Mouse (Mus musculus) neural tube, embryonic 14.5 days (tissue): ENCODE measurements around the gene Selp. TPM values are rescaled to one million over a fixed set of nuclear protein-coding genes. Genes with fewer than 3 reads are reported as not detected.

Experiments
- ATAC-seq: fragments of 200-750 bp; cut with Nextera tagmentation; 2 replicates; pipeline ENCODE4 v1.8.0; 2017; ENCODE audit warnings: low read depth, mild to moderate bottlenecking, moderate TSS enrichment, moderate library complexity
- H3K27ac ChIP-seq: fragments of 300-500 bp; sonication (generic); 2 replicates; pipeline ENCODE4 v1.5.1; 2014; ENCODE audit warnings: low read depth, mild to moderate bottlenecking, control low read depth, low read length, moderate library complexity, mixed read lengths
- H3K27me3 ChIP-seq: fragments of 300-500 bp; sonication (generic); 2 replicates; pipeline ENCODE4 v1.6.1; 2014; ENCODE audit warnings: low read length; ENCODE audit not compliant: control insufficient read depth, insufficient read depth
- H3K36me3 ChIP-seq: fragments of 300-500 bp; sonication (generic); 2 replicates; pipeline ENCODE4 v1.6.1; 2014; ENCODE audit warnings: low read length, mixed read lengths; ENCODE audit not compliant: control insufficient read depth, insufficient read depth
- H3K4me1 ChIP-seq: fragments of 300-500 bp; sonication (generic); 2 replicates; pipeline ENCODE4 v1.6.1; 2014; ENCODE audit warnings: low read length; ENCODE audit not compliant: control insufficient read depth, insufficient read depth
- H3K4me2 ChIP-seq: fragments of 300-500 bp; sonication (generic); 2 replicates; pipeline ENCODE4 v1.6.1; 2014; ENCODE audit warnings: mild to moderate bottlenecking, low read depth, low read length, control low read depth
- H3K4me3 ChIP-seq: fragments of 300-500 bp; sonication (generic); 2 replicates; pipeline ENCODE4 v1.5.1; 2014; ENCODE audit warnings: low read depth, low read length, control low read depth, mixed read lengths
- H3K9ac ChIP-seq: fragments of 300-500 bp; sonication (generic); replicated peaks from 2 replicates; pipeline ENCODE4 v1.6.1; 2014; ENCODE audit warnings: low read depth, mild to moderate bottlenecking, control low read depth, low read length, mixed read lengths
- H3K9me3 ChIP-seq: fragments of 300-500 bp; sonication (generic); 2 replicates; pipeline ENCODE4 v1.6.1; 2016; ENCODE audit warnings: low read length; ENCODE audit not compliant: control insufficient read depth
- WGBS: fragments of 180-500 bp; shearing (Covaris S2); extraction: QIAGEN DNeasy Blood & Tissue Kit; methylation state at CpG from one replicate; pipeline ENCODE4 v1.1.7; 2014; 5-methylcytosine and 5-hydroxymethylcytosine counted together
- polyA plus RNA-seq: library from polyadenylated mRNA; unstranded; fragments of >200 nt; fragmentation: Nextera tagmentation; extraction: Ambion mirVana; gene quantifications from 2 replicates; pipeline ENCODE4 v1.2.1, GENCODE M21; 2014

Gene Selp
- polyA plus RNA-seq, 1 experiment from 2014 or later = not detected

DNA sequence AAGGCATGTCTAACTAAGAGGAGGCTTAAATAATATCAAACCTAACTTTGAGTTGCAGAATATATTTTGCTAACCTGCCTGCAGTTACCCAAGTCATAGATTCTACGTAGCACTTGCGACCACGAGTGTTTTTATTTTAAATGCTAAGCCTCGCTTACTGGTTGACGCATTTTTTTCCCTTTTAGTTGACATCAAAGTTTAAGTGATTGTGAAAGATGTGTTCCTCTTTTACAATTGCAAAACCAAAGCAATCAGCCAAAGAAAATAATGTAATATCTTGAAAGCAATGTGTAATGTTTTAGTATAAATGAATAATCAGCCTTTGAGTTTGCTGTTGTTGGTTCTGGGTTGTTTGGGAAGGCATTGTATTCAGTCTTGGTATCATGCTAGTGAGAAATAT is 37.8 kb downstream of the Selp start:
- H3K27me3 ChIP-seq = no peaks in the 10 kb centered on the region
- H3K4me2 ChIP-seq = no peak overlapping the region
- no peak overlapping the region for H3K9ac ChIP-seq
- no peak overlapping the region for H3K27ac ChIP-seq
- H3K9me3 ChIP-seq = no peaks in the 10 kb centered on the region
- WGBS = 94% methylated on average over 5 of the region's 5 CpGs
- H3K4me3 ChIP-seq = no peak overlapping the region
- no peak for ATAC-seq
- no peaks in the 10 kb centered on the region for H3K36me3 ChIP-seq
- H3K4me1 ChIP-seq = no peaks in the 10 kb centered on the region

DNA sequence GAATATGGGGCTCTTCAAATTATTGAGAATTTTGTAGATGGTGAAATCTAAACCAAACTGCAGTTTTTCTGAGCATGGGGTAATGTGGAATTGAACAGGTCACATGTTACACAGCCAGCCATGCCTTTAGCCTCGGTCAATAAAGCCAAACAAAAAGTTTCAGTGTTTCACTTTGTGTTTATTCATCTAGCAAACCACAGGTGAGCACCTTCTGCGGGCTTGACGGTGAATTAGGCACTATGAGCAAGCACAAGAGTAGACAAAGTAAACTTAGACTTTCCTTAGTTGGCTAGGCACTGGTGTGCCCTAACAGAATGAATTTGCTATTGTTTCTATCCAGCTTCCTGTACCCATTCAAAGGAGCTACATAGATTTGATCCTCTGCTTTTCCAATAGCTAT is 39.9 kb downstream of the Selp start:
- Histone ChIP-seq H3K27ac (no peak overlapping the region), H3K4me2 (no peak overlapping the region), H3K9me3 (no peaks in the 10 kb centered on the region), H3K27me3 (no peaks in the 10 kb centered on the region), H3K36me3 (no peaks in the 10 kb centered on the region), H3K9ac (no peak overlapping the region), H3K4me1 (no peaks in the 10 kb centered on the region), H3K4me3 (no peak overlapping the region)
- no peak for ATAC-seq
- WGBS = 88% methylated on average over 3 of the region's 3 CpGs

DNA sequence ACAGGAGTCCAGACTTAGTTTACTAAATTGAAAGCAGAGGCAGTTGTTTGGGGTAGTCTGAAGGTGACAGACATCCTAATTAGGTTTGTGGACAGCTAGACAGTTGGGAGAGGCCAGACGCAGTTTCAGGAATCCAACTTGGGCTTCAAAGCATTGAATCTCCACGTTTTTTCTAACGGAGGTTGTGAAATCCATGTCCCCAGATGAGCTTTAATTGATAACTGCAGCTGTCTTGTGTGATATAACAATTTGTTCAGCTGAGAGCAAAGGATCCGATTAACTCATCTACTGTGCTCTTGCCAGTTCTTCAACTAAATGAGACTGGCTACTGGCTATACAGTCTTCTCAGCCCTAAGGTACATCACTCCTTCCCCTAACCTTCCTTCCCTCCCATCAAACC is 43.5 kb downstream of the Selp start:
- Histone ChIP-seq H3K27ac (no peak overlapping the region), H3K9ac (no peak overlapping the region), H3K36me3 (no peaks in the 10 kb centered on the region), H3K4me3 (no peak overlapping the region), H3K4me1 (no peaks in the 10 kb centered on the region), H3K27me3 (no peaks in the 10 kb centered on the region), H3K4me2 (no peak overlapping the region), H3K9me3 (no peaks in the 10 kb centered on the region)
- WGBS = 83% methylated on average over 4 of the region's 4 CpGs
- no peak for ATAC-seq

DNA sequence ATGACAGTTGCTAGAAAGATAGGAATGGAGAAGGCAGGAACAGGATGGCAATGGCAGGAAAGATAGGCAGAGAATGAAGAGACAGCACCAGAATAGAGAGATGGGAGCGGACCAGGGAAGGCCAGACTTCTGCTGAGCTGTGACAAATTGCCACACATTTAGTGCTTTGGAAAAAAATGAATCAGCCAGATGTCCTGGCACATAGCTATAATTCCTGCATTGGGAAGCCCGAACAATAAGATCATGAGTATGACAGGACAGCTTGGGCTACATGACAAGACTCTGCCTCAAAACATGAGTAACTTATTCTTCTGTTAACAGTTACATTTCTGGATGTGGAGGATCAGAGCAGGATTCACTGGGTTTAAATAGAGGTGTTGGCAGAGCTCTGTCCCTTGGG is 44.7 kb downstream of the Selp start:
- H3K9me3 ChIP-seq = no peaks in the 10 kb centered on the region
- H3K4me2 ChIP-seq = no peak overlapping the region
- no peak overlapping the region for H3K4me3 ChIP-seq
- H3K4me1 ChIP-seq = no peaks in the 10 kb centered on the region
- no peak overlapping the region for H3K27ac ChIP-seq
- ATAC-seq = no peak
- no peaks in the 10 kb centered on the region for H3K27me3 ChIP-seq
- H3K9ac ChIP-seq = no peak overlapping the region
- H3K36me3 ChIP-seq = no peaks in the 10 kb centered on the region
- WGBS = 77% methylated on average over 2 of the region's 2 CpGs

DNA sequence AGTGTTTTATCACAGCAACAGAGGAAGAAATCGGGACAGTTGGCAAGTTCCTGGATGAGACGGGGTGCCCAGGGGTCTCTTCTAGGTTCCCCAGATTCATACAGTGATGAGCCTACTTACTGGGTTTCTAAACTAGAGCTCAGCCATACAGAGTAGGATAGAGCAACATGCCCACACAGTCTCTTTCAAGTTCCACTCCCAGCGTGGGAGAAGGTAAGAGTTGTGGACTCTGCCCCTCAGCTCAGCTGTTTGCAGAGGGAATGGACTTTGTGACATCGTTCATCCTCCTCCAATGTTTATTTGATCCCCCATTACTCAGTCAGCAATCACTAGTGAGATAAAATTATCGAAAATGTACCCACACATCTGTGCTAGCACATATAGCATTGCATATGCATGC is 47.7 kb downstream of the Selp start:
- Histone ChIP-seq H3K4me2 (no peak overlapping the region), H3K27ac (no peak overlapping the region), H3K4me1 (no peaks in the 10 kb centered on the region), H3K36me3 (no peaks in the 10 kb centered on the region), H3K27me3 (no peaks in the 10 kb centered on the region), H3K4me3 (no peak overlapping the region), H3K9ac (no peak overlapping the region), H3K9me3 (no peaks in the 10 kb centered on the region)
- WGBS = 86% methylated on average over 5 of the region's 5 CpGs
- ATAC-seq = no peak

DNA sequence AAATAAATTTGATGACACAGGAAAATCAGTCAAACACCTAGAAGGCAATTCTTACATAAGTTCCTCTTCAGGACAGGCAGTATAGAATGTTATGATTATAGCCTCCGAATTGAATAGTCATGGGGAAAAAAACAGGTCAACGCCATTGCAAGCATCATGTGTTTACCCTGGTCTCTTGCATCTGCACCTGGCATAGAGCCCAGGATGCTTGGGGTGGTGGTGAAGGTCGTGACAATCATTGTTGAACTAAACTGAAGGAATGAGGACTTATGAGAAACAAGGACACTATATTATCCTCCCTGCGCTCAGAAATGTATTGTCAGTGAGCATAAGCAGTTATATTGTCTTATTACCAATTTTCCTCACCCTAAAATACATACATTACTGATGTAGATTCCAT is 53.8 kb downstream of the Selp start:
- no peak for ATAC-seq
- Histone ChIP-seq H3K36me3 (no peaks in the 10 kb centered on the region), H3K4me1 (no peaks in the 10 kb centered on the region), H3K4me2 (no peak overlapping the region), H3K4me3 (no peak overlapping the region), H3K27me3 (no peaks in the 10 kb centered on the region), H3K9ac (no peak overlapping the region), H3K9me3 (no peaks in the 10 kb centered on the region), H3K27ac (no peak overlapping the region)
- WGBS = 80% methylated on average over 4 of the region's 4 CpGs

DNA sequence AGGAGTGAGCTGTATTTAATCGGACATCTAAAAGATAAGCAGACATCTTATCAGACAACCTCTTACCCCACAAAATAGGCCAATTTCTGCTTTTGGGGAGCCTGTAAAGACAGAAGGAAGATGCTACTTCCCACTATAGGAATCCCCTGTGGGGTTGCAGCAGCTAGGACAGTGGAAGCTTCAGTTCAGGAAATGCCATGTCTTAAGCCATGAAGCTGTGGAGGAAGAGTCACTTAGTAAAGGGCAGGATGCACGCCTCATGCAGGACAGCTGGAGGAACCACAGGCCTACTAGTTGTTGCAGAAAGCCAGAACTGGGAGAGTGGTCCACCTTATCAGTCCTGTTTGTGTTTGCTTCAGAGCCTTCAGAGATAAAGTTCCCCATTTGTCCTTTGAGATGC is 55.4 kb downstream of the Selp start:
- ATAC-seq = no peak
- Histone ChIP-seq H3K4me3 (no peak overlapping the region), H3K9ac (no peak overlapping the region), H3K4me2 (no peak overlapping the region), H3K27ac (no peak overlapping the region), H3K9me3 (no peaks in the 10 kb centered on the region), H3K27me3 (no peaks in the 10 kb centered on the region), H3K4me1 (no peaks in the 10 kb centered on the region), H3K36me3 (no peaks in the 10 kb centered on the region)
- 84% methylated on average over 2 of the region's 2 CpGs for WGBS

DNA sequence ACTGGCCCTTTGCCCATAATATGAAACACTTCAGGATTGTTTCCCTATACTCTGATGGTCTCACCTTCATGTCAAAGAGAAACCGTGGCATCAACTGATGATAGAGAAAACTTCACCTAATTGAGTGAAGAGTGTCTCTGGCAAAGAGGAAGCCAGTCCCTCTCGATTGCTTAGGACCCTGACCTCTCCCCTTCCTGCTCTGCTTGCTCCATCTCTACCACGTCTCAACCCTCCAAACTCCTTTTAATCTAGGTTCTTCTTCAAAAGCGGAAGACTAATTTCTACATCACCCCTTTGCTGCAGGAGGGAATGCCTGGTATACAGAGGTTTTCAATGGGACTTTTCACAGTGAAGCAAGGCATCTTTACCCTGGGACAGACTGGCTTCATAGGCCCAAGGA is 58.1 kb downstream of the Selp start:
- H3K4me2 ChIP-seq = no peak overlapping the region
- no peaks in the 10 kb centered on the region for H3K27me3 ChIP-seq
- no peaks in the 10 kb centered on the region for H3K9me3 ChIP-seq
- H3K9ac ChIP-seq = no peak overlapping the region
- no peak overlapping the region for H3K4me3 ChIP-seq
- no peak overlapping the region for H3K27ac ChIP-seq
- 90% methylated on average over 4 of the region's 4 CpGs for WGBS
- H3K4me1 ChIP-seq = no peaks in the 10 kb centered on the region
- no peaks in the 10 kb centered on the region for H3K36me3 ChIP-seq
- ATAC-seq = no peak

DNA sequence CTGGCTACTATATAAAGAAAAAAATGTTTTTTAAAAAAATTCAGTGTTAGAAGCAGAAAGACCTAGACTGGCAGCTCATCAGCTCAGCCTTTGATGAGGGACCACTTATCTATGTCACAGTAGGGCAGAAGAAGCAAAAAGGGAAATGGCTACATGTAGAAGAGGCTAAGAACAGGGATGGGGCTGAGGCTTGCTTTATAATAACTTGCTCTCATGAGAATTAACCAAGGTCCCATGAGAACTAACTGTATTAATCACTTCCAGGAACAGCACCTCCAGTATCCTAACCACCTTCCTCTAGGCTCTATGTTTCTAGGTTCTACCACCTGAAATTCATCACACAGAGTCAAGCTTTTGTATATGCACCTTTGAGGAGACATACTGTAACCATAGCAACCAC is 61.8 kb downstream of the Selp start:
- Histone ChIP-seq H3K4me3 (no peak overlapping the region), H3K4me1 (no peaks in the 10 kb centered on the region), H3K4me2 (no peak overlapping the region), H3K36me3 (no peaks in the 10 kb centered on the region), H3K27ac (no peak overlapping the region), H3K9ac (no peak overlapping the region), H3K9me3 (no peaks in the 10 kb centered on the region), H3K27me3 (no peaks in the 10 kb centered on the region)
- ATAC-seq = no peak

DNA sequence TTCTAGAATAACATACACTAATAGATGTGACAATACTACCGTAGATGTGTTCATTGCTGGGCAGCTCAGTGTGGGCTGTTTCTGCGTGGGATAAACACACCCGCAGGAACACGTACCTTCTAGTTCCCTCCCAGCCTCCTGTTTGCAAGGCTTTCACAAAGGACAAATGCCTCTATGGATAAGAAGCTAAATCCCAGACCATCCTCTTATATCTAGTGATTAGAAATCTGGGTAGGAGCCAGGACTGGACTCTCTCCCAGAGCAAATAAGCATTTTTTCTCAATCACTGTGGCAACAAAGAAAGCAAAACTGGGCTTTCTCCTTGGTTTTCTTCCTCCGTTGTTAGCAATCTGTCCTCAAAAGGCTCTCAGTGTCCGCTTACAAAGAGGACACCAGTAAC is 63.4 kb downstream of the Selp start:
- no peak overlapping the region for H3K4me3 ChIP-seq
- 76% methylated on average over 6 of the region's 6 CpGs for WGBS
- no peak overlapping the region for H3K4me2 ChIP-seq
- no peak for ATAC-seq
- H3K9ac ChIP-seq = no peak overlapping the region
- no peak overlapping the region for H3K27ac ChIP-seq
- no peaks in the 10 kb centered on the region for H3K27me3 ChIP-seq
- H3K36me3 ChIP-seq = no peaks in the 10 kb centered on the region
- H3K9me3 ChIP-seq = no peaks in the 10 kb centered on the region
- no peaks in the 10 kb centered on the region for H3K4me1 ChIP-seq
